Mouse (Mus musculus) kidney, postnatal 0 days (tissue): ENCODE results near the gene Rtn4r. TPM values are rescaled to one million over a fixed set of nuclear protein-coding genes. Genes with fewer than 3 reads are reported as not detected.
A peak's percentile ranks its signal among the peaks of the same experiment; 100 is the strongest.

Source experiments
- ATAC-seq: fragments of 200-750 bp; cut with Nextera tagmentation; replicated peaks from 2 replicates; pipeline ENCODE4 v1.8.0; 2017; ENCODE audit warnings: low read depth, moderate number of reproducible peaks, moderate TSS enrichment, moderate library complexity; ENCODE audit not compliant: low FRiP score
- DNase-seq: peaks from one replicate; pipeline ENCODE4 v3.0.0-alpha.2; 2016; ENCODE audit warnings: low spot score
- H3K27ac ChIP-seq: fragments of 300-500 bp; sonication (generic); 2 replicates; pipeline ENCODE4 v1.5.1; 2014; ENCODE audit warnings: mild to moderate bottlenecking
- H3K27me3 ChIP-seq: fragments of 300-500 bp; sonication (generic); 2 replicates; pipeline ENCODE4 v1.6.1; 2014; ENCODE audit warnings: low read length, mixed read lengths; ENCODE audit not compliant: insufficient read depth
- H3K36me3 ChIP-seq: fragments of 300-500 bp; sonication (generic); 2 replicates; pipeline ENCODE4 v1.6.1; 2014; ENCODE audit warnings: low read length, mixed read lengths; ENCODE audit not compliant: insufficient read depth
- H3K4me1 ChIP-seq: fragments of 300-500 bp; sonication (generic); replicated peaks from 2 replicates; pipeline ENCODE4 v1.6.1; 2014; ENCODE audit warnings: antibody characterized with exemption, low read length, mixed read lengths; ENCODE audit not compliant: insufficient read depth
- H3K4me2 ChIP-seq: fragments of 300-500 bp; sonication (generic); 2 replicates; pipeline ENCODE4 v1.6.1; 2014; ENCODE audit warnings: mild to moderate bottlenecking, low read length, moderate library complexity, mixed read lengths
- H3K4me3 ChIP-seq: fragments of 300-500 bp; sonication (generic); replicated peaks from 2 replicates; pipeline ENCODE4 v1.5.1; 2014; ENCODE audit warnings: low read depth, low read length
- H3K9ac ChIP-seq: fragments of 300-500 bp; sonication (generic); 2 replicates; pipeline ENCODE4 v1.6.1; 2014; ENCODE audit warnings: low read depth, low read length
- H3K9me3 ChIP-seq: fragments of 300-500 bp; sonication (generic); replicated peaks from 2 replicates; pipeline ENCODE4 v1.6.1; 2016; ENCODE audit warnings: low read length, inconsistent platforms, mixed read lengths
- CTCF ChIP-seq: IDR thresholded peaks from 2 replicates; pipeline ENCODE4 v1.5.1; 2016; ENCODE audit warnings: antibody characterized with exemption, low read depth, mild to moderate bottlenecking, moderate library complexity
- WGBS: fragments of 180-500 bp; shearing (Covaris S2); extraction: QIAGEN DNeasy Blood & Tissue Kit; methylation state at CpG from one replicate; pipeline ENCODE4 v1.1.7; 2014; 5-methylcytosine and 5-hydroxymethylcytosine counted together
- polyA plus RNA-seq: library from polyadenylated mRNA; unstranded; fragments of >200 nt; fragmentation: Nextera tagmentation; extraction: Ambion mirVana; gene quantifications from 2 replicates; pipeline ENCODE4 v1.2.1, GENCODE M21; 2015

The Rtn4r gene
- polyA plus RNA-seq, 1 experiment from 2014 or later, result 1.2 TPM

- 47% methylated on average over 12 of the region's 12 CpGs for WGBS
- Histone ChIP-seq H3K27me3 (no peaks in the 10 kb centered on the region), H3K9me3 (no peaks in the 10 kb centered on the region), H3K9ac (no peak overlapping the region), H3K4me3 (no peak overlapping the region), H3K4me1 (peaks cover 18% of the 10 kb centered on the region), H3K27ac (no peak overlapping the region), H3K4me2 (no peak overlapping the region), H3K36me3 (no peaks in the 10 kb centered on the region)
- TF ChIP-seq CTCF, result no peak
- peak; percentile 25 for DNase-seq
- no peak for ATAC-seq
Measured at GRCm38 (mm10) chr16:18156579-18157350, 29.3 kb downstream of the Rtn4r start.

GRCm38 (mm10) chr16:18159255-18159654 is 31.8 kb downstream of the Rtn4r start:
- 77% methylated on average over 6 of the region's 6 CpGs for WGBS
- no peak for ATAC-seq

GRCm38 (mm10) chr16:18159778-18160177 is 32.3 kb downstream of the Rtn4r start:
- Histone ChIP-seq H3K4me1 (peaks cover 12% of the 10 kb centered on the region), H3K9me3 (no peaks in the 10 kb centered on the region), H3K4me3 (no peak overlapping the region), H3K36me3 (no peaks in the 10 kb centered on the region), H3K27ac (no peak overlapping the region), H3K9ac (no peak overlapping the region), H3K27me3 (no peaks in the 10 kb centered on the region), H3K4me2 (no peak overlapping the region)
- WGBS, result 48% methylated on average over 1 of the region's 1 CpGs
- ATAC-seq, result no peak
- peak; percentile 67 for DNase-seq
- no peak; the same call in 1 of the 2 replicates for TF ChIP-seq CTCF

More at GRCm38 (mm10) chr16:18159255-18159654, 31.8 kb downstream of the Rtn4r start:
- H3K4me3 ChIP-seq, result no peak overlapping the region
- no peak overlapping the region for H3K4me2 ChIP-seq
- peaks cover 18% of the 10 kb centered on the region for H3K4me1 ChIP-seq
- DNase-seq, result no peak
- H3K9ac ChIP-seq, result no peak overlapping the region
- no peaks in the 10 kb centered on the region for H3K27me3 ChIP-seq
- no peaks in the 10 kb centered on the region for H3K36me3 ChIP-seq
- no peak for TF ChIP-seq CTCF
- no peak overlapping the region for H3K27ac ChIP-seq
- H3K9me3 ChIP-seq, result no peaks in the 10 kb centered on the region

GRCm38 (mm10) chr16:18160514-18160913 is 33.1 kb downstream of the Rtn4r start:
- Histone ChIP-seq H3K9me3 (no peaks in the 10 kb centered on the region), H3K36me3 (no peaks in the 10 kb centered on the region), H3K4me1 (0 out of 2 replicates have a peak, but pooled peaks cover 9% of the 10 kb centered on the region), H3K27ac (no peak overlapping the region), H3K4me3 (no peak overlapping the region), H3K4me2 (no peak overlapping the region), H3K9ac (no peak overlapping the region), H3K27me3 (no peaks in the 10 kb centered on the region)
- ATAC-seq (peak; percentile 36; the same call in 1 of the 2 replicates), DNase-seq (no peak)
- TF ChIP-seq CTCF, result no peak
- WGBS, result 46% methylated on average over 7 of the region's 7 CpGs

- H3K27me3 ChIP-seq, result no peaks in the 10 kb centered on the region
- H3K4me1 ChIP-seq, result 0 out of 2 replicates have a peak, but pooled peaks cover 9% of the 10 kb centered on the region
- H3K27ac ChIP-seq, result no peak overlapping the region
- DNase-seq (no peak), ATAC-seq (no peak)
- WGBS, result 62% methylated on average over 1 of the region's 1 CpGs
- H3K36me3 ChIP-seq, result no peaks in the 10 kb centered on the region
- H3K4me2 ChIP-seq, result no peak overlapping the region
- no peak for TF ChIP-seq CTCF
- no peak overlapping the region for H3K4me3 ChIP-seq
- no peak overlapping the region for H3K9ac ChIP-seq
- no peaks in the 10 kb centered on the region for H3K9me3 ChIP-seq
Measured at GRCm38 (mm10) chr16:18161190-18161589, 33.7 kb downstream of the Rtn4r start.

GRCm38 (mm10) chr16:18164642-18165238 is 37.3 kb downstream of the Rtn4r start:
- TF ChIP-seq CTCF, result no peak
- no peak for ATAC-seq
- WGBS, result 43% methylated on average over 2 of the region's 2 CpGs
- Histone ChIP-seq H3K9me3 (no peaks in the 10 kb centered on the region), H3K4me3 (no peak overlapping the region), H3K27me3 (no peaks in the 10 kb centered on the region), H3K4me1 (0 out of 2 replicates have a peak, but pooled peaks cover 6% of the 10 kb centered on the region), H3K36me3 (no peaks in the 10 kb centered on the region), H3K27ac (no peak overlapping the region), H3K9ac (no peak overlapping the region), H3K4me2 (no peak overlapping the region)
- no peak for DNase-seq
